Mouse (Mus musculus) liver, adult 2 months (tissue): Measurements from ENCODE around the gene Cog8. TPM values are rescaled to one million over a fixed set of nuclear protein-coding genes. Genes with fewer than 3 reads are reported as not detected.
"Not testable (repeated sequence)": the region's sequence is repeated elsewhere in the genome, so short reads cannot be mapped to it uniquely, and the experiment has no call there.

Experiments used
- DNase-seq: peaks from one replicate; pipeline ENCODE4 v3.0.0-alpha.2; 2011; ENCODE audit warnings: low read depth, low spot score; ENCODE audit errors: extremely low read depth
- H3K27ac ChIP-seq: fragments of 200-500 bp; replicated peaks from 2 replicates; pipeline ENCODE4 v1.5.1; 2012; ENCODE audit warnings: low read depth, mild to moderate bottlenecking, control low read depth, inconsistent platforms, low read length; ENCODE audit not compliant: insufficient read depth
- H3K27me3 ChIP-seq: fragments of 200-500 bp; 2 replicates; pipeline ENCODE4 v1.6.1; 2012; ENCODE audit warnings: mild to moderate bottlenecking, moderate library complexity, low read length, inconsistent platforms; ENCODE audit not compliant: control insufficient read depth, insufficient read depth
- H3K36me3 ChIP-seq: fragments of 200-500 bp; 2 replicates; pipeline ENCODE4 v1.6.1; 2012; ENCODE audit warnings: low read length, inconsistent platforms; ENCODE audit not compliant: control insufficient read depth, insufficient read depth
- H3K4me1 ChIP-seq: fragments of 200-500 bp; 2 replicates; pipeline ENCODE4 v1.6.1; 2011; ENCODE audit warnings: low read length; ENCODE audit not compliant: control insufficient read depth, insufficient read depth
- H3K4me3 ChIP-seq: fragments of 200-500 bp; 2 replicates; pipeline ENCODE4 v1.5.1; 2011; ENCODE audit warnings: low read depth, mild to moderate bottlenecking, control low read depth, low read length, moderate library complexity; ENCODE audit not compliant: insufficient read depth
- H3K79me2 ChIP-seq: fragments of 200-500 bp; 2 replicates; pipeline ENCODE4 v1.6.1; 2012; ENCODE audit warnings: inconsistent platforms, mild to moderate bottlenecking, low read length, moderate library complexity; ENCODE audit not compliant: control insufficient read depth, insufficient read depth
- H3K9ac ChIP-seq: fragments of 200-500 bp; 2 replicates; pipeline ENCODE4 v1.6.1; 2012; ENCODE audit warnings: low read depth, mild to moderate bottlenecking, control low read depth, inconsistent platforms, low read length
- CTCF ChIP-seq: fragments of 200-500 bp; IDR thresholded peaks from 2 replicates; pipeline ENCODE4 v1.5.1; 2011; ENCODE audit warnings: low read depth, low read length, control low read depth
- POLR2A ChIP-seq: fragments of 200-500 bp; IDR thresholded peaks from 2 replicates; pipeline ENCODE4 v1.6.1; 2011; ENCODE audit warnings: low read length, control low read depth; ENCODE audit not compliant: insufficient read depth; ENCODE audit errors: extremely low read depth
- WGBS: fragments of 180-500 bp; shearing (Covaris S2); methylation state at CpG from one replicate; pipeline ENCODE4 v1.1.7; 2018; 5-methylcytosine and 5-hydroxymethylcytosine counted together
- polyA plus RNA-seq: library from polyadenylated mRNA; depleted of rRNA; stranded (reverse); fragments of >200 nt; gene quantifications from 2 replicates; pipeline ENCODE4 v1.2.3, GENCODE M21; 2012
- total RNA-seq: library from RNA; depleted of rRNA; stranded (reverse); fragments of >200 nt; gene quantifications from 2 replicates; pipeline ENCODE4 v1.2.3, GENCODE M21; 2014

Gene Cog8
- total and polyA plus RNA-seq, 2 experiments: 11.6 to 27.0 TPM

DNA sequence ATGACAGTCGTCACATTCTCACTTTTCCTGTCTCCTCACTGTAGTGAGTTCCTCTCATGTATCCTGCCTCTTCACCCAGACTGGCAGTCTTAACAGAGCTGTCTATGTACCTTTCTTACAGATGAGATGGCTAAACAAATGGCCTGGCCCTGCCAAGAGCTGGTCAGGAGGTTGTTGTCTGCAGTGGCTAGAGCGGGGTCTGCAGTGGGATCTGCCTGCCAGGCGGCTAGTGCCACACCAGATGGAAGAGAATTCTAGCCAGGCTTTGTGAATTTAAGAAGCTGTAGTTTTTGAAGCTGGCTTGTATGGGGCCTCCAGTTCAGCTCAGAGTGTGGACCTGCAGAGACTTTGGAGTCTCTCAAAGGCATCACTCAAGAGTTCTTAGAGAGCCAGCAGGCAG is 20.8 kb downstream of the Cog8 start:
- Histone ChIP-seq H3K79me2 (peaks cover 19% of the 10 kb centered on the region), H3K27ac (no peak overlapping the region), H3K9ac (no peak overlapping the region), H3K27me3 (no peaks in the 10 kb centered on the region), H3K36me3 (peaks cover 22% of the 10 kb centered on the region), H3K4me1 (peaks cover 2% of the 10 kb centered on the region), H3K4me3 (no peak overlapping the region)
- DNase-seq: no peak
- WGBS: 95% methylated on average over 3 of the region's 3 CpGs
- TF ChIP-seq POLR2A (no peak), CTCF (no peak)

DNA sequence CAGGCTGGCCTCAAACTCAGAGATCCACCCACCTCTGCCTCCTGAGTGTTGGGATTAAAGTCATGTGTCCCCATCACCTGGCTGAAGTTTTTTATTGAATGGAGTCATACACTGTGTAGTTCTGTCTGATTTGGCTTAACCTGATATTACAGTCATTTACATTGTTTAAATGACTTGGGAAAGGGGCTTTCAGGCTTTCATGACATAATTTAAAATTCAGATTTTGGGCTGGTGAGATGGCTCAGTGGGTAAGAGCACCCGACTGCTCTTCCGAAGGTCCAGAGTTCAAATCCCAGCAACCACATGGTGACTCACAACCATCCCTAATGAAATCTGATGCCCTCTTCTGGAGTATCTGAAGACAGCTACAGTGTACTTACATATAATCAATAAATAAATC is 22.9 kb downstream of the Cog8 start:
- H3K79me2 ChIP-seq: peaks cover 19% of the 10 kb centered on the region
- H3K4me3 ChIP-seq, H3K27ac ChIP-seq, H3K36me3 ChIP-seq, H3K27me3 ChIP-seq, H3K9ac ChIP-seq, H3K4me1 ChIP-seq, DNase-seq: not testable (repeated sequence)
- 89% methylated on average over 2 of the region's 2 CpGs for WGBS

DNA sequence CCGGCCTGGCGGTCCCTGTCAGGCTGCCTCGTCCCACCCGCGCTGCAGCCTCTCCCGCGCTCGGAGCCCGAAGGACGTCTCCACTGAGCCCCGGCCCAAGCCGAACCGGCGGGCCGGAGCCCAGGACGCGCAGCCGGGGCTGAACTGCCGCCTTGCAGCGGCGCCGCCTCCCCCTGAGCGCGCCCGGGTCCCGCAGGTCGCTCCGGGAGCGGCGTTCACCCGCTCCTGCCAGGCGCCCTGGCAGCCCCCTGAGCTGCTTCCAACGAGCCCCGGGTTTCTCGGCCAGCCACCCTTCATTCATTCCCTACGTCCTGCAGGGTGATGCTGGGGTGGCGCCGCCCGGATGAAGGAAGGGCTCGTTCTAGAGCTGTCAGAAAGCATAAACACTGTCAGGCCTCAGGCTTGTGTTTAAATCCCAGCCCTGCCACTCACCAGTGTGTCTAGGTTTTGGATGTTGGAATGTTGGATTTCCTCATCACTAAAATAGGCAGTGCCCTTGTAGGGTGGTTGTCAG is 24.9 kb downstream of the Cog8 start:
- Histone ChIP-seq H3K4me3 (peak overlapping the region; percentile 95), H3K27me3 (no peaks in the 10 kb centered on the region), H3K4me1 (peaks cover 2% of the 10 kb centered on the region), H3K36me3 (no peaks in the 10 kb centered on the region), H3K27ac (peak overlapping the region; percentile 30; the same call in 1 of the 2 replicates), H3K79me2 (peaks cover 19% of the 10 kb centered on the region), H3K9ac (peak overlapping the region; percentile 99)
- TF ChIP-seq POLR2A (no peak), CTCF (no peak)
- WGBS: under 1% methylated on average over 39 of the region's 40 CpGs
- DNase-seq: no peak

DNA sequence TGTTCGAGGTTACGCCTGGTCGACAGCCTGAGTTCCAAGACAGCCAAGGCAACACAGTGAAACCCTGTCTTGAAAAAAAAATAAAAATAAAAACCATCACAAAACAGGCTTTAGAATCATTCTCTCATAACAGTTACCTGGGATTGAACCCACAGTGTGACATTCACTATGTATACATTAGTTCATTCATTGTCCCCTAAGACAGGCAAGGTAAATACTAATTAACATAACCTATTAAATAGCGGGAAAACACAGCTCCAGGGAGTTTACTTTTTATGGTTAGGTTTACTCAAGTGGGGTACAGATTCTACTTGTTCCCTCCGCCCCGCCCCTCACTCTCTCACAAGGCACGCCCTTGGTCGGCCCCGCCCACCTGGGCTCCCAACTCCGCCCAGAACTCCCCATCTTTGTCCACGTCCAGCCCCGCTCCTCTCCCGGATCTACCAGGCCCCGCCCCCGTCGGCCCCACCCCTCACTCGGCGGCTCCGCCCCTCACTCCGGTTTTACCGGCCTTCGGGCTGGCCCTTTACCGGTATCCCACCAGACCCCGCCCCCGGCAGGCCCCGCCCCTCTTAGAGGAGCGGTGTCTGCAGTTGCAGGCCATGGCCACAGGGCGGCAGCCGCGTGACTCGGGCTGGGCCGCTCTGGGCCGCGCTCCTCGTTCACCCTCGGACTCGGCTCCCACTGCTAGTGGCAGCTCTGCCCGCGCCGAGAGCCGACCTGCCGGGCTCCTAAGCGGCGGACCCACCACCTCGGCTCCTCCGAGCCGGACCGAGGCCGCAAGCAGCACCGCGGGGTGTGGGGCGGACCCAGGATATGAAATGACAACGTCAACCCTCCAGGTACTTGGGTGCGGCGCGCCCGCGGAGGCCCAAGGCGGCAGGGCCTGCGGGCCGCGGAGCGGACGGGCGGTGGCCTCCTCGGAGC is 25.6 kb downstream of the Cog8 start, which contains the start of gene Vps4a:
Gene Vps4a (plus strand): TSS at position 573 of the 927 bp plus-strand sequence.
- H3K27me3 ChIP-seq: no peaks in the 10 kb centered on the region
- H3K27ac ChIP-seq: peak within 1 kb of the TSS; percentile 30; the same call in 1 of the 2 replicates
- no peaks in the 10 kb centered on the region for H3K36me3 ChIP-seq
- H3K79me2 ChIP-seq: peaks cover 19% of the 10 kb centered on the region
- H3K9ac ChIP-seq: peak within 1 kb of the TSS; percentile 99
- peaks cover 2% of the 10 kb centered on the region for H3K4me1 ChIP-seq
- peak within 1 kb of the TSS; percentile 95 for H3K4me3 ChIP-seq
- TF ChIP-seq POLR2A (peak; percentile 56; the same call in 1 of the 2 replicates), CTCF (peak; percentile 86)
- 5% methylated on average over 64 of the region's 66 CpGs for WGBS
- peak; percentile 77 for DNase-seq

DNA sequence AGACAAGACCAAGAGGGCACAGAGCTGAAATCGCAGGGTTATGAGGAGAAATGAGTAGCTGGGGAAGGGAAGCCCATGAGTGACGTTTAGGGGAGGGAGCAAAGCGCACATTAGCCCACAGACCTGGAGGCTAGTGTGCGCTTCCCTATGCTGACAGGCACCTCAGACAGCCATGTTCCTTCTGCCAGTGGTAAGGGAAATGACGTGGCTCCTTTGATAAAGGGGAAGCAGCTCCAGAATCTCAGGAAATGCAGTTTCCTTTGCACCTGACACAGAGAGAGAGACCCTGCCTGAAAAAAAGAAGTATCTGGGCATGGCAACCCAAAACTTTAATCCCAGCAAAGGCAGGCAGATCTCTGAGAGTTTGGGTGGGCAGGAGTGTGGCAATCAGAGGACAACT is 26.4 kb downstream of the Cog8 start:
- DNase-seq: no peak
- no peak overlapping the region for H3K4me3 ChIP-seq
- H3K27ac ChIP-seq: no peak overlapping the region
- H3K36me3 ChIP-seq: no peaks in the 10 kb centered on the region
- peaks cover 19% of the 10 kb centered on the region for H3K79me2 ChIP-seq
- 78% methylated on average over 5 of the region's 5 CpGs for WGBS
- peaks cover 2% of the 10 kb centered on the region for H3K4me1 ChIP-seq
- TF ChIP-seq CTCF (no peak), POLR2A (no peak)
- no peaks in the 10 kb centered on the region for H3K27me3 ChIP-seq
- H3K9ac ChIP-seq: no peak overlapping the region

DNA sequence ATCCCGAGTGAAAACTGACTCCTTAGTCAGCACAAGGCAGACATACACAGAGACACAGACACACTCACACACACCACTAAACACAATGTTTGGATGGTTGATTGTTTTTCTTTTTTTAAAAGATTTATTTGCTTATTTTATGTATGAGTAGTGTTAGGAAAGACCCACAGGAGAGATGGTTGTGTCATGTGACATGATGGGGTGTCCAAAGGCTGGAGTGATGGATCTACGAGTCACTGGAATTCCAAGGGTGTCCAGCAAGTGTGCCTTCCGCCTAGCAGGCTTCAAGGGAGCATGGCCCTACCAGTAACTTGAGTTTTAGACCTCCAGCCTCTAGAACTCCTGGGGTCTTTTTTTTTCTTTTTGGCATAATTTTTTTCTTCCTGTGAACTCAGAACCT is 27.2 kb downstream of the Cog8 start:
- 90% methylated on average over 3 of the region's 3 CpGs for WGBS
- Histone ChIP-seq H3K27me3 (no peaks in the 10 kb centered on the region), H3K9ac (no peak overlapping the region), H3K4me3 (no peak overlapping the region), H3K36me3 (no peaks in the 10 kb centered on the region), H3K4me1 (peaks cover 2% of the 10 kb centered on the region), H3K27ac (no peak overlapping the region), H3K79me2 (peaks cover 16% of the 10 kb centered on the region)
- no peak for DNase-seq
- TF ChIP-seq POLR2A (no peak), CTCF (no peak)
